Mouse (Mus musculus): ENCODE measurements around the gene Zfyve1. TPM values are rescaled to one million over a fixed set of nuclear protein-coding genes. Genes with fewer than 3 reads are reported as not detected.

The Zfyve1 gene
- polyA plus RNA-seq, 1 experiment from 2014 or later: 7.6 TPM

GRCm38 (mm10) chr12:83586628-83587027 is 10.4 kb downstream of the Zfyve1 start:
- Histone ChIP-seq H3K4me1 (replicated peaks; ENCODE audit: control insufficient read depth, insufficient read depth) (no peaks in the 10 kb centered on the region), H3K4me2 (replicated peaks; ENCODE audit: low read depth) (no peak overlapping the region), H3K9ac (ENCODE audit: low read length) (no peak overlapping the region), H3K36me3 (ENCODE audit: control insufficient read depth, insufficient read depth, low read length) (peaks cover 17% of the 10 kb centered on the region), H3K4me3 (ENCODE audit: low read depth, low read length) (no peak overlapping the region), H3K27me3 (ENCODE audit: control insufficient read depth, insufficient read depth, low read length) (no peaks in the 10 kb centered on the region), H3K27ac (replicated peaks) (no peak overlapping the region), H3K9me3 (ENCODE audit: control insufficient read depth, low read length) (no peaks in the 10 kb centered on the region)
- no peak for ATAC-seq (ENCODE audit: low FRiP score, low TSS enrichment)
- DNase-seq (ENCODE audit: low spot score): no peak
- TF ChIP-seq CTCF (IDR thresholded peaks at IDR 0.05; ENCODE audit: low read depth): no peak
- TF ChIP-seq EP300 (optimal IDR thresholded peaks at IDR 0.05): no peak
- WGBS: 88% methylated on average over 5 of the region's 5 CpGs

GRCm38 (mm10) chr12:83582747-83583146 is 14.3 kb downstream of the Zfyve1 start:
- no peaks in the 10 kb centered on the region for H3K36me3 ChIP-seq (ENCODE audit: control insufficient read depth, insufficient read depth, low read length)
- H3K4me3 ChIP-seq (ENCODE audit: low read depth, low read length): no peak overlapping the region
- DNase-seq (ENCODE audit: low spot score) (no peak), ATAC-seq (ENCODE audit: low FRiP score, low TSS enrichment) (no peak)
- WGBS: 86% methylated on average over 4 of the region's 4 CpGs
- no peak overlapping the region for H3K9ac ChIP-seq (ENCODE audit: low read length)
- H3K9me3 ChIP-seq (ENCODE audit: control insufficient read depth, low read length): no peaks in the 10 kb centered on the region
- H3K27ac ChIP-seq (replicated peaks): no peak overlapping the region
- no peaks in the 10 kb centered on the region for H3K4me1 ChIP-seq (replicated peaks; ENCODE audit: control insufficient read depth, insufficient read depth)
- H3K27me3 ChIP-seq (ENCODE audit: control insufficient read depth, insufficient read depth, low read length): no peaks in the 10 kb centered on the region
- no peak for TF ChIP-seq EP300 (optimal IDR thresholded peaks at IDR 0.05)
- H3K4me2 ChIP-seq (replicated peaks; ENCODE audit: low read depth): no peak overlapping the region

GRCm38 (mm10) chr12:83582106-83582505 is 14.9 kb downstream of the Zfyve1 start:
- Histone ChIP-seq H3K4me2 (replicated peaks; ENCODE audit: low read depth) (no peak overlapping the region), H3K4me3 (ENCODE audit: low read depth, low read length) (no peak overlapping the region), H3K27me3 (ENCODE audit: control insufficient read depth, insufficient read depth, low read length) (no peaks in the 10 kb centered on the region), H3K27ac (replicated peaks) (peak overlapping the region; percentile 45; the same call in 1 of the 2 replicates), H3K9me3 (ENCODE audit: control insufficient read depth, low read length) (no peaks in the 10 kb centered on the region), H3K36me3 (ENCODE audit: control insufficient read depth, insufficient read depth, low read length) (no peaks in the 10 kb centered on the region), H3K4me1 (replicated peaks; ENCODE audit: control insufficient read depth, insufficient read depth) (no peaks in the 10 kb centered on the region), H3K9ac (ENCODE audit: low read length) (no peak overlapping the region)
- DNase-seq (ENCODE audit: low spot score) (peak; percentile 30), ATAC-seq (ENCODE audit: low FRiP score, low TSS enrichment) (no peak)
- 53% methylated on average over 4 of the region's 4 CpGs for WGBS
- no peak for TF ChIP-seq CTCF (IDR thresholded peaks at IDR 0.05; ENCODE audit: low read depth)
- TF ChIP-seq EP300 (optimal IDR thresholded peaks at IDR 0.05): no peak

- no peaks in the 10 kb centered on the region for H3K27me3 ChIP-seq (ENCODE audit: control insufficient read depth, insufficient read depth, low read length)
- DNase-seq (ENCODE audit: low spot score) (peak; percentile 20), ATAC-seq (ENCODE audit: low FRiP score, low TSS enrichment) (no peak)
- no peak overlapping the region for H3K4me3 ChIP-seq (ENCODE audit: low read depth, low read length)
- H3K4me2 ChIP-seq (replicated peaks; ENCODE audit: low read depth): no peak overlapping the region
- H3K9me3 ChIP-seq (ENCODE audit: control insufficient read depth, low read length): no peaks in the 10 kb centered on the region
- 93% methylated on average over 3 of the region's 3 CpGs for WGBS
- no peaks in the 10 kb centered on the region for H3K4me1 ChIP-seq (replicated peaks; ENCODE audit: control insufficient read depth, insufficient read depth)
- TF ChIP-seq CTCF (IDR thresholded peaks at IDR 0.05; ENCODE audit: low read depth): no peak
- no peak for TF ChIP-seq EP300 (optimal IDR thresholded peaks at IDR 0.05)
- no peak overlapping the region for H3K9ac ChIP-seq (ENCODE audit: low read length)
- peaks cover 4% of the 10 kb centered on the region; the same call in 1 of the 2 replicates for H3K36me3 ChIP-seq (ENCODE audit: control insufficient read depth, insufficient read depth, low read length)
- H3K27ac ChIP-seq (replicated peaks): 0 out of 2 replicates have a peak overlapping the region, but pooled peaks have one; percentile 36
Observed at GRCm38 (mm10) chr12:83580283-83580682, 16.7 kb downstream of the Zfyve1 start.

- no peak overlapping the region for H3K4me2 ChIP-seq (replicated peaks; ENCODE audit: low read depth)
- no peaks in the 10 kb centered on the region for H3K4me1 ChIP-seq (replicated peaks; ENCODE audit: control insufficient read depth, insufficient read depth)
- TF ChIP-seq EP300 (optimal IDR thresholded peaks at IDR 0.05): no peak
- TF ChIP-seq CTCF (IDR thresholded peaks at IDR 0.05; ENCODE audit: low read depth): no peak
- H3K9ac ChIP-seq (ENCODE audit: low read length): no peak overlapping the region
- peaks cover 10% of the 10 kb centered on the region for H3K36me3 ChIP-seq (ENCODE audit: control insufficient read depth, insufficient read depth, low read length)
- no peaks in the 10 kb centered on the region for H3K27me3 ChIP-seq (ENCODE audit: control insufficient read depth, insufficient read depth, low read length)
- no peak overlapping the region for H3K4me3 ChIP-seq (ENCODE audit: low read depth, low read length)
- H3K27ac ChIP-seq (replicated peaks): peak overlapping the region; percentile 74
- H3K9me3 ChIP-seq (ENCODE audit: control insufficient read depth, low read length): no peaks in the 10 kb centered on the region
- DNase-seq (ENCODE audit: low spot score) (peak; percentile 78), ATAC-seq (ENCODE audit: low FRiP score, low TSS enrichment) (peak; percentile 94)
- 42% methylated on average over 3 of the region's 3 CpGs for WGBS
Observed at GRCm38 (mm10) chr12:83578896-83579569, 18.0 kb downstream of the Zfyve1 start.

GRCm38 (mm10) chr12:83578356-83578755 is 18.7 kb downstream of the Zfyve1 start:
- no peak for ATAC-seq (ENCODE audit: low FRiP score, low TSS enrichment)
- H3K4me3 ChIP-seq (ENCODE audit: low read depth, low read length): no peak overlapping the region
- peaks cover 10% of the 10 kb centered on the region for H3K36me3 ChIP-seq (ENCODE audit: control insufficient read depth, insufficient read depth, low read length)
- H3K9ac ChIP-seq (ENCODE audit: low read length): no peak overlapping the region
- no peak for DNase-seq (ENCODE audit: low spot score)
- H3K4me1 ChIP-seq (replicated peaks; ENCODE audit: control insufficient read depth, insufficient read depth): no peaks in the 10 kb centered on the region
- peak overlapping the region; percentile 35; the same call in 1 of the 2 replicates for H3K27ac ChIP-seq (replicated peaks)
- TF ChIP-seq EP300 (optimal IDR thresholded peaks at IDR 0.05) (no peak), CTCF (IDR thresholded peaks at IDR 0.05; ENCODE audit: low read depth) (no peak)
- H3K4me2 ChIP-seq (replicated peaks; ENCODE audit: low read depth): no peak overlapping the region
- no peaks in the 10 kb centered on the region for H3K9me3 ChIP-seq (ENCODE audit: control insufficient read depth, low read length)
- H3K27me3 ChIP-seq (ENCODE audit: control insufficient read depth, insufficient read depth, low read length): no peaks in the 10 kb centered on the region
- 84% methylated on average over 2 of the region's 2 CpGs for WGBS

Measured in stomach, postnatal 0 days (tissue).